Mouse (Mus musculus): ENCODE measurements at regions not wholly inside any gene's neighbourhood (a gene's known extent, or its start where the extent isn't known, plus 50 kb on each side); places are given as distances from the start of the nearest gene placed in this dataset.

DNA sequence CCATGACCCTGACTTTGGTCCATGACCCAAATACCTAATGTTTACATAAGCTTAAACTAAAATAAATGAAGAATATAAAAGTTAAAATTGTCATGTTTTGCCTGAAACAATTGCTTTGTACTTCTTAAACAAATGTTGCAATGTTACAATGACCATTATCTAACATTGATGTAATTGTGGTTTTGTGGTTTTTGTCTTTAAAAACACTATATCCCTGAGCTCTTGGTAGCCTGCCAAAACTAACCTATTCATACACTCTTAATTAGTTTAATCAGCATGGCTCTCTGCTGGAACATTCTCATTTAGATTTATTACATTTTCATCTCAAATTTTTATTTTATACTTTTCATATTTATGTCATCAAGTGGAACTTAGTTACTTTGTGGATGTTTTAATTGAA is 314.4 kb upstream of the Tgif2lx2 start:
- no peak for TF ChIP-seq POLR2A (IDR thresholded peaks at IDR 0.05; ENCODE audit: borderline replicate concordance, insufficient read depth, low read length)
- TF ChIP-seq CTCF (IDR thresholded peaks at IDR 0.05; ENCODE audit: borderline replicate concordance, insufficient read depth, low read depth, low read length) = no peak
